Mouse (Mus musculus): Measurements from ENCODE around the gene Hoxa5.

The Hoxa5 gene

GRCm38 (mm10) chr6:52215771-52216535, 11.6 kb upstream of the Hoxa5 start:
- DNase-seq (ENCODE audit: low read depth, low spot score), result no peak

GRCm38 (mm10) chr6:52215070-52215469, 10.7 kb upstream of the Hoxa5 start:
- DNase-seq (ENCODE audit: low read depth, low spot score), result no peak

GRCm38 (mm10) chr6:52214271-52214670, 9.9 kb upstream of the Hoxa5 start:
- DNase-seq (ENCODE audit: low read depth, low spot score), result no peak

GRCm38 (mm10) chr6:52213119-52213986, 9.0 kb upstream of the Hoxa5 start, which contains the start of the genes Hoxa3 and Gm28308:
TSS of gene Hoxa3 (minus strand) at chr6:52213336.
TSS of gene Gm28308 (minus strand) at chr6:52213339.
- peak; percentile 48 for DNase-seq (ENCODE audit: low read depth, low spot score)

- no peak for DNase-seq (ENCODE audit: low read depth, low spot score)
Measured at GRCm38 (mm10) chr6:52212556-52213118, 8.2 kb upstream of the Hoxa5 start.

GRCm38 (mm10) chr6:52211961-52212360, 7.6 kb upstream of the Hoxa5 start:
- DNase-seq (ENCODE audit: low read depth, low spot score), result peak; percentile 38

- DNase-seq (ENCODE audit: low read depth, low spot score), result peak; percentile 86
Measured at GRCm38 (mm10) chr6:52211170-52211935, 7.0 kb upstream of the Hoxa5 start.

GRCm38 (mm10) chr6:52209685-52210046, 5.3 kb upstream of the Hoxa5 start:
- no peak for DNase-seq (ENCODE audit: low read depth, low spot score)

GRCm38 (mm10) chr6:52208868-52209684, 4.7 kb upstream of the Hoxa5 start:
- DNase-seq (ENCODE audit: low read depth, low spot score), result no peak

GRCm38 (mm10) chr6:52208072-52208867, 3.9 kb upstream of the Hoxa5 start, which contains the start of gene Hoxa6:
TSS of gene Hoxa6 (minus strand) at chr6:52208722.
- DNase-seq (ENCODE audit: low read depth, low spot score), result no peak

- DNase-seq (ENCODE audit: low read depth, low spot score), result no peak
Measured at GRCm38 (mm10) chr6:52207684-52207976, 3.2 kb upstream of the Hoxa5 start.

GRCm38 (mm10) chr6:52206882-52207683, 2.7 kb upstream of the Hoxa5 start:
- DNase-seq (ENCODE audit: low read depth, low spot score), result no peak

- no peak for DNase-seq (ENCODE audit: low read depth, low spot score)
Measured at GRCm38 (mm10) chr6:52205638-52206621, 1.5 kb upstream of the Hoxa5 start.

- no peak for DNase-seq (ENCODE audit: low read depth, low spot score)
Measured at GRCm38 (mm10) chr6:52205221-52205620, 834 bp upstream of the Hoxa5 start.

- DNase-seq (ENCODE audit: low read depth, low spot score), result no peak
Measured at GRCm38 (mm10) chr6:52203371-52204049, 877 bp downstream of the Hoxa5 start.

GRCm38 (mm10) chr6:52203121-52203370, 1.3 kb downstream of the Hoxa5 start:
- DNase-seq (ENCODE audit: low read depth, low spot score), result no peak

- no peak for DNase-seq (ENCODE audit: low read depth, low spot score)
Measured at GRCm38 (mm10) chr6:52202362-52203120, 1.8 kb downstream of the Hoxa5 start.
